In genomic region chr15:11364795-11365194, GRCm38 (mm10) we compare ENCODE assay signal across 12 mouse cellular contexts. TPM values are rescaled to one million over a fixed set of nuclear protein-coding genes. Genes with fewer than 3 reads are reported as not detected.
DNase-seq lines count a peak whose midpoint lies in the region; ATAC-seq lines count a peak whose summit lies in the region.
"Had no signal": no experiment of that assay in that cellular context is flagged by ENCODE, and none has a peak within 500 bp of the region (broad histone marks: within the 10 kb centered on the region; RNA-seq: fewer than 3 reads in every experiment).

No protein-coding gene starts in this region.

- no peaks in the 10 kb centered on the region for H3K27me3 ChIP-seq in intestine, embryonic 15.5 days (replicated peaks)
- H3K27me3 ChIP-seq: embryonic facial prominence, embryonic 13.5 days; heart, embryonic 15.5 days; lung, embryonic 15.5 days had no signal

- H3K9me3 ChIP-seq in intestine, embryonic 15.5 days: no peaks in the 10 kb centered on the region
- H3K9me3 ChIP-seq: embryonic facial prominence, embryonic 13.5 days; heart, embryonic 15.5 days; lung, embryonic 15.5 days had no signal

- no peak overlapping the region for H3K9ac ChIP-seq in intestine, embryonic 15.5 days
- H3K9ac ChIP-seq: embryonic facial prominence, embryonic 13.5 days; heart, embryonic 15.5 days; lung, embryonic 15.5 days had no signal

- no peak for ATAC-seq in intestine, embryonic 15.5 days

- H3K4me2 ChIP-seq in intestine, embryonic 15.5 days (replicated peaks): no peak overlapping the region
- H3K4me2 ChIP-seq: embryonic facial prominence, embryonic 13.5 days; heart, embryonic 15.5 days; lung, embryonic 15.5 days had no signal

- DNase-seq in cerebellum, postnatal 14 days: peak; percentile 11 to 27
- DNase-seq in cerebellum, adult 8-10 months: no peak
- peak; percentile 43 for DNase-seq in kidney, postnatal 14 days
- no peak for DNase-seq in kidney, adult 11 months
- peak; percentile 56 to 89 for DNase-seq in layer of hippocampus, adult 18-20 months (ENCODE audit: low spot score in 2 of 2)
- peak; percentile 74 for DNase-seq in right cerebral cortex, adult 18-20 months
- no peak for DNase-seq in adrenal gland, postnatal 14 days
- DNase-seq: spleen, adult 18-20 months had no signal

- no peaks in the 10 kb centered on the region for H3K36me3 ChIP-seq in intestine, embryonic 15.5 days
- H3K36me3 ChIP-seq: embryonic facial prominence, embryonic 13.5 days; heart, embryonic 15.5 days; lung, embryonic 15.5 days had no signal

- WGBS in intestine, embryonic 15.5 days: 100% methylated on average over 1 of the region's 1 CpGs

- H3K4me1 ChIP-seq in intestine, embryonic 15.5 days (replicated peaks): no peaks in the 10 kb centered on the region
- H3K4me1 ChIP-seq: embryonic facial prominence, embryonic 13.5 days; heart, embryonic 15.5 days; lung, embryonic 15.5 days had no signal

- H3K4me3 ChIP-seq in intestine, embryonic 15.5 days (replicated peaks): no peak overlapping the region
- H3K4me3 ChIP-seq: embryonic facial prominence, embryonic 13.5 days; heart, embryonic 15.5 days; lung, embryonic 15.5 days had no signal

- no peak overlapping the region for H3K27ac ChIP-seq in intestine, embryonic 15.5 days
- H3K27ac ChIP-seq: embryonic facial prominence, embryonic 13.5 days; heart, embryonic 15.5 days; lung, embryonic 15.5 days had no signal

RNA-seq across cellular contexts. Expression of gene Tars, which starts 34.7 kb away (rescaled TPM):
- 10 to 100 TPM; 33.7 to 35.0 TPM for total RNA-seq in layer of hippocampus, adult 18-20 months (2021)
- total RNA-seq in adrenal gland, postnatal 14 days (2021): 41.3 and 57.8 TPM in 2 replicates
- 67.8 and 77.8 TPM in 2 replicates for polyA plus RNA-seq in intestine, embryonic 15.5 days (2015; fragmentation: Nextera tagmentation; extraction: Ambion mirVana)

Comparison
In these comparisons a context has a peak if more than half of its experiments do, and no peak if none do; other contexts are left out.
1. DNase-seq: peak in cerebellum, postnatal 14 days (2 of 2), kidney, postnatal 14 days (single experiment), layer of hippocampus, adult 18-20 months (2 of 2) and right cerebral cortex, adult 18-20 months (single experiment); none in cerebellum, adult 8-10 months (single experiment), kidney, adult 11 months (single experiment) and adrenal gland, postnatal 14 days (single experiment).